Mouse (Mus musculus) cerebellum, adult (tissue): ENCODE measurements around the gene P2ry4.

Source experiments
- ATAC-seq: cut with Nextera tagmentation; 2 replicates; pipeline ENCODE4 v1.9.2; 2017; ENCODE audit warnings: mild to moderate bottlenecking, moderate library complexity, mixed read lengths; ENCODE audit not compliant: insufficient number of reproducible peaks, low FRiP score, low TSS enrichment

P2ry4 gene

GRCm38 (mm10) chrX:100594791-100595190 is at the start of gene P2ry4:
P2ry4 (minus strand) TSS chrX:100594869.
- ATAC-seq = no peak

GRCm38 (mm10) chrX:100638477-100638876 is 43.8 kb upstream of the P2ry4 start:
- no peak for ATAC-seq

- ATAC-seq = no peak
These were observed 34.4 kb upstream of the P2ry4 start for GRCm38 (mm10) chrX:100629076-100629475.

GRCm38 (mm10) chrX:100625802-100626793 is 31.4 kb upstream of the P2ry4 start, which contains the start of gene Pdzd11:
Pdzd11 (minus strand) TSS chrX:100626568.
- peak; percentile 100 for ATAC-seq

- ATAC-seq = no peak
These were observed 30.8 kb upstream of the P2ry4 start, which contains the start of gene Kif4 for GRCm38 (mm10) chrX:100625546-100625801. Kif4 (plus strand) TSS chrX:100625737.

GRCm38 (mm10) chrX:100625146-100625545 is 30.5 kb upstream of the P2ry4 start:
- ATAC-seq = no peak

- ATAC-seq = no peak
These were observed 29.6 kb upstream of the P2ry4 start for GRCm38 (mm10) chrX:100624242-100624641.

GRCm38 (mm10) chrX:100621366-100621765 is 26.7 kb upstream of the P2ry4 start:
- no peak for ATAC-seq

- no peak for ATAC-seq
These were observed 23.8 kb upstream of the P2ry4 start for GRCm38 (mm10) chrX:100618488-100618887.

GRCm38 (mm10) chrX:100605314-100605713 is 10.6 kb upstream of the P2ry4 start, which contains the start of gene Arr3:
Arr3 (plus strand) TSS chrX:100605497.
- ATAC-seq = no peak

GRCm38 (mm10) chrX:100599755-100600154 is 5.1 kb upstream of the P2ry4 start:
- no peak for ATAC-seq

- no peak for ATAC-seq
These were observed 2.8 kb upstream of the P2ry4 start for GRCm38 (mm10) chrX:100597439-100597838.

GRCm38 (mm10) chrX:100571951-100572350 is 22.7 kb downstream of the P2ry4 start, which contains the start of gene Awat1:
Awat1 (plus strand) TSS chrX:100572251.
- ATAC-seq = no peak

- ATAC-seq = no peak
These were observed 29.0 kb downstream of the P2ry4 start for GRCm38 (mm10) chrX:100565696-100566095.

- ATAC-seq = no peak
These were observed 38.6 kb downstream of the P2ry4 start for GRCm38 (mm10) chrX:100556026-100556425.
